Mouse (Mus musculus) limb, embryonic 11.5 days (tissue): ENCODE measurements around the gene Gys1. TPM values are rescaled to one million over a fixed set of nuclear protein-coding genes. Genes with fewer than 3 reads are reported as not detected.
A peak's percentile ranks its signal among the peaks of the same experiment; 100 is the strongest.

ENCODE experiments used
- ATAC-seq: fragments of 200-750 bp; cut with Nextera tagmentation; 2 replicates; pipeline ENCODE4 v1.8.0; 2017; ENCODE audit warnings: low read depth; ENCODE audit not compliant: insufficient number of reproducible peaks, low FRiP score, low TSS enrichment
- DNase-seq: peaks from one replicate; pipeline ENCODE4 v3.0.0-alpha.2; 2015; ENCODE audit warnings: low spot score
- H3K27ac ChIP-seq: fragments of 300-500 bp; sonication (generic); replicated peaks from 2 replicates; pipeline ENCODE4 v1.5.1; 2014; ENCODE audit warnings: low read depth, mild to moderate bottlenecking, low read length
- H3K27me3 ChIP-seq: fragments of 300-500 bp; sonication (generic); 2 replicates; pipeline ENCODE4 v1.6.1; 2014; ENCODE audit warnings: mild to moderate bottlenecking, low read length, mixed read lengths; ENCODE audit not compliant: control insufficient read depth, insufficient read depth
- H3K36me3 ChIP-seq: fragments of 300-500 bp; sonication (generic); 2 replicates; pipeline ENCODE4 v1.6.1; 2014; ENCODE audit warnings: mild to moderate bottlenecking, low read length, moderate library complexity, mixed read lengths; ENCODE audit not compliant: control insufficient read depth, insufficient read depth
- H3K4me1 ChIP-seq: fragments of 300-500 bp; sonication (generic); 2 replicates; pipeline ENCODE4 v1.6.1; 2014; ENCODE audit warnings: low read length, mixed read lengths; ENCODE audit not compliant: control insufficient read depth, insufficient read depth
- H3K4me2 ChIP-seq: fragments of 300-500 bp; sonication (generic); 2 replicates; pipeline ENCODE4 v1.6.1; 2014; ENCODE audit warnings: low read depth, mild to moderate bottlenecking, moderate library complexity; ENCODE audit not compliant: severe bottlenecking
- H3K4me3 ChIP-seq: fragments of 300-500 bp; sonication (generic); 2 replicates; pipeline ENCODE4 v1.5.1; 2014; ENCODE audit warnings: low read depth, low read length
- H3K9ac ChIP-seq: fragments of 300-500 bp; sonication (generic); 2 replicates; pipeline ENCODE4 v1.6.1; 2014; ENCODE audit warnings: mild to moderate bottlenecking, low read length
- H3K9me3 ChIP-seq: fragments of 300-500 bp; sonication (generic); 2 replicates; pipeline ENCODE4 v1.6.1; 2016; ENCODE audit warnings: low read length; ENCODE audit not compliant: control insufficient read depth
- WGBS: fragments of 180-500 bp; shearing (Covaris S2); extraction: QIAGEN DNeasy Blood & Tissue Kit; methylation state at CpG from one replicate; pipeline ENCODE4 v1.1.7; 2014; 5-methylcytosine and 5-hydroxymethylcytosine counted together
- polyA plus RNA-seq: library from polyadenylated mRNA; unstranded; fragments of >200 nt; fragmentation: Nextera tagmentation; extraction: Ambion mirVana; gene quantifications from 2 replicates; pipeline ENCODE4 v1.2.1, GENCODE M21; 2014

Gys1 gene
- polyA plus RNA-seq, 1 experiment from 2014 or later = 39.1 TPM

GRCm38 (mm10) chr7:45412421-45412820 lies 22.2 kb upstream of the Gys1 start:
- no peak overlapping the region for H3K9ac ChIP-seq

GRCm38 (mm10) chr7:45413113-45413863 lies 21.4 kb upstream of the Gys1 start, which contains the start of gene Ntf5:
Gene Ntf5 (plus strand): TSS chr7:45413695.
- H3K4me2 ChIP-seq = peak within 1 kb of the TSS; percentile 85
- DNase-seq (no peak), ATAC-seq (peak; percentile 24; the same call in 1 of the 2 replicates)
- H3K36me3 ChIP-seq = no peaks in the 10 kb centered on the region
- peak within 1 kb of the TSS; percentile 49 for H3K4me3 ChIP-seq
- peak within 1 kb of the TSS; percentile 55; the same call in 1 of the 2 replicates for H3K9ac ChIP-seq
- peaks cover 83% of the 10 kb centered on the region for H3K27me3 ChIP-seq
- H3K27ac ChIP-seq = no peak within 1 kb of the TSS
- 2% methylated on average over 38 of the region's 45 CpGs for WGBS
- H3K9me3 ChIP-seq = no peaks in the 10 kb centered on the region
- peaks cover 15% of the 10 kb centered on the region for H3K4me1 ChIP-seq

More at GRCm38 (mm10) chr7:45412421-45412820, 22.2 kb upstream of the Gys1 start:
- ATAC-seq = no peak
- no peak for DNase-seq
- 78% methylated on average over 2 of the region's 2 CpGs for WGBS
- Histone ChIP-seq H3K4me3 (no peak overlapping the region), H3K4me1 (peaks cover 9% of the 10 kb centered on the region), H3K27ac (no peak overlapping the region), H3K9me3 (no peaks in the 10 kb centered on the region), H3K4me2 (no peak overlapping the region), H3K27me3 (peaks cover 85% of the 10 kb centered on the region), H3K36me3 (no peaks in the 10 kb centered on the region)

- H3K36me3 ChIP-seq = no peaks in the 10 kb centered on the region
- H3K4me1 ChIP-seq = peaks cover 16% of the 10 kb centered on the region
- no peak overlapping the region for H3K27ac ChIP-seq
- WGBS = 2% methylated on average over 27 of the region's 27 CpGs
- peak overlapping the region; percentile 85 for H3K4me2 ChIP-seq
- peak overlapping the region; percentile 55; the same call in 1 of the 2 replicates for H3K9ac ChIP-seq
- H3K4me3 ChIP-seq = peak overlapping the region; percentile 49
- peak; percentile 49 for ATAC-seq
- peaks cover 86% of the 10 kb centered on the region for H3K27me3 ChIP-seq
- H3K9me3 ChIP-seq = no peaks in the 10 kb centered on the region
- DNase-seq = peak; percentile 67
Measured at GRCm38 (mm10) chr7:45413864-45414739, 20.5 kb upstream of the Gys1 start.

- ATAC-seq (no peak), DNase-seq (peak; percentile 33)
- 39% methylated on average over 12 of the region's 12 CpGs for WGBS
- Histone ChIP-seq H3K4me1 (peaks cover 16% of the 10 kb centered on the region), H3K36me3 (no peaks in the 10 kb centered on the region), H3K27me3 (peaks cover 88% of the 10 kb centered on the region), H3K4me2 (no peak overlapping the region; the same call in 1 of the 2 replicates), H3K4me3 (no peak overlapping the region), H3K27ac (no peak overlapping the region), H3K9ac (no peak overlapping the region), H3K9me3 (no peaks in the 10 kb centered on the region)
Measured at GRCm38 (mm10) chr7:45414740-45415224, 19.9 kb upstream of the Gys1 start.

GRCm38 (mm10) chr7:45415636-45416035 lies 19.0 kb upstream of the Gys1 start:
- no peak overlapping the region for H3K9ac ChIP-seq

GRCm38 (mm10) chr7:45417962-45418492 lies 16.6 kb upstream of the Gys1 start:
- WGBS = 9% methylated on average over 13 of the region's 13 CpGs

More at GRCm38 (mm10) chr7:45415636-45416035, 19.0 kb upstream of the Gys1 start:
- no peaks in the 10 kb centered on the region for H3K9me3 ChIP-seq
- no peak overlapping the region for H3K4me3 ChIP-seq
- H3K27ac ChIP-seq = no peak overlapping the region
- 13% methylated on average over 37 of the region's 37 CpGs for WGBS
- ATAC-seq (no peak), DNase-seq (no peak)
- peak overlapping the region; percentile 24; the same call in 1 of the 2 replicates for H3K4me2 ChIP-seq
- H3K27me3 ChIP-seq = peaks cover 86% of the 10 kb centered on the region
- peaks cover 22% of the 10 kb centered on the region for H3K4me1 ChIP-seq
- H3K36me3 ChIP-seq = no peaks in the 10 kb centered on the region

GRCm38 (mm10) chr7:45419859-45420614 lies 14.6 kb upstream of the Gys1 start:
- Histone ChIP-seq H3K9me3 (no peaks in the 10 kb centered on the region), H3K36me3 (peaks cover 17% of the 10 kb centered on the region), H3K4me3 (no peak overlapping the region), H3K4me2 (peak overlapping the region; percentile 25), H3K27me3 (peaks cover 48% of the 10 kb centered on the region), H3K9ac (no peak overlapping the region), H3K4me1 (peaks cover 15% of the 10 kb centered on the region; the same call in 1 of the 2 replicates), H3K27ac (no peak overlapping the region)
- ATAC-seq (no peak), DNase-seq (peak; percentile 47)
- WGBS = 13% methylated on average over 27 of the region's 27 CpGs

More at GRCm38 (mm10) chr7:45417962-45418492, 16.6 kb upstream of the Gys1 start:
- Histone ChIP-seq H3K9ac (0 out of 2 replicates have a peak overlapping the region, but pooled peaks have one; percentile 30), H3K27me3 (peaks cover 68% of the 10 kb centered on the region), H3K4me1 (peaks cover 22% of the 10 kb centered on the region), H3K27ac (no peak overlapping the region), H3K9me3 (no peaks in the 10 kb centered on the region), H3K4me3 (no peak overlapping the region), H3K4me2 (0 out of 2 replicates have a peak overlapping the region, but pooled peaks have one; percentile 7), H3K36me3 (peaks cover 13% of the 10 kb centered on the region)
- DNase-seq (peak; percentile 49), ATAC-seq (no peak)
